Comparison of ENCODE assay signal across 10 mouse cellular contexts in the genomic region with DNA sequence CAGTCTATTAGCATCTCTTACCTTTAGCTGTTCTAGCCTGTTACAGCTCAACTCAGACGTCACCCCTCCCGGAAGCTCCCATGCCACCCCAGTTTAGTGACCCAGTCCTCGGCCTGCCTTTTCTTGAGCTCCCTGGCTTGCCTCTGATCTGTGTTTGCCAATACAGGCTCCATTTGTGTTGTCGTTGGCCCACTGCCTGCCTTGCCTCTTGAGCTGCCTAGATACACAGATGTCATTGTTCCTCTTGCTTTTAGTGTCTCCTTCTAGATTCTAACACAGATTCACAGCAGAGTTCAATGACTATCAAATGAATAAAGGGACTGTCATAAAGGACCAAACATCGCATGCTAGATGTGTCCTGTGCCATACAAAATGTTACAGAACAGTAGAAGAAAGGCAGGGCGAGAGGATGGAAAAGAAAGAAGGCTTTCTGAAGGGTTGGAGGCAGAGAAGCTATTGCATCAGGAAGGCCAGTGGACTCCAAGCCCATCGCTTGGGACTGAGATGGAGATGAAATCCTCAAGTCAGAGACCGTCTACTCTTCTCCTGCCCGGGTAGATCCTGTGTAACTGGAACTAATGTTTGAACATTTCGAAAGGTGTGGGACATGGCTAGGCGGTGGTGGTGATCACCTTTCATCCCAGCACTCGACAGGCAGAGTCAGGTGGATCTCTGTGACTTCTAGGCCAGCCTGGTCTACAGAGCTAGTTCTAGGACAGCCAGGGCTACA. TPM values are rescaled to one million over a fixed set of nuclear protein-coding genes. Genes with fewer than 3 reads are reported as not detected.
DNase-seq lines count a peak whose midpoint lies in the region; ATAC-seq and TF ChIP-seq lines count a peak whose summit lies in the region.
"Had no signal": no experiment of that assay in that cellular context is flagged by ENCODE, and none has a peak within 500 bp of the region (broad histone marks: within the 10 kb centered on the region; RNA-seq: fewer than 3 reads in every experiment).

No protein-coding gene starts in this region.

- no peak overlapping the region for H3K27ac ChIP-seq in gastrocnemius, adult 2 months
- H3K27ac ChIP-seq in midbrain, embryonic 14.5 days (replicated peaks; ENCODE audit: low read depth, low read length): no peak overlapping the region
- no peak overlapping the region for H3K27ac ChIP-seq in midbrain, embryonic 11.5 days (ENCODE audit: low read depth, low read length)
- H3K27ac ChIP-seq in liver, embryonic 12.5 days: no peak overlapping the region
- H3K27ac ChIP-seq: macrophage had no signal

- no peak overlapping the region for H3K4me3 ChIP-seq in gastrocnemius, adult 2 months
- no peak overlapping the region for H3K4me3 ChIP-seq in midbrain, embryonic 14.5 days (replicated peaks; ENCODE audit: low read depth, low read length)
- H3K4me3 ChIP-seq in midbrain, embryonic 11.5 days (ENCODE audit: low read depth, low read length): no peak overlapping the region
- no peak overlapping the region for H3K4me3 ChIP-seq in liver, embryonic 12.5 days

- H3K27me3 ChIP-seq in midbrain, embryonic 14.5 days (ENCODE audit: control insufficient read depth, insufficient read depth, low read length): no peaks in the 10 kb centered on the region
- H3K27me3 ChIP-seq in midbrain, embryonic 11.5 days (ENCODE audit: control insufficient read depth, insufficient read depth, low read length): no peaks in the 10 kb centered on the region
- peaks cover 13% of the 10 kb centered on the region for H3K27me3 ChIP-seq in liver, embryonic 12.5 days (replicated peaks)

- H3K36me3 ChIP-seq in midbrain, embryonic 14.5 days (ENCODE audit: control insufficient read depth, insufficient read depth, low read length): no peaks in the 10 kb centered on the region
- H3K36me3 ChIP-seq in midbrain, embryonic 11.5 days (ENCODE audit: control insufficient read depth, insufficient read depth, low read length): no peaks in the 10 kb centered on the region
- H3K36me3 ChIP-seq in liver, embryonic 12.5 days: no peaks in the 10 kb centered on the region

- no peak overlapping the region for H3K4me2 ChIP-seq in midbrain, embryonic 14.5 days (ENCODE audit: low read length)
- H3K4me2 ChIP-seq in midbrain, embryonic 11.5 days: no peak overlapping the region
- H3K4me2 ChIP-seq in liver, embryonic 12.5 days: no peak overlapping the region

- H3K4me1 ChIP-seq in midbrain, embryonic 14.5 days (ENCODE audit: control insufficient read depth, insufficient read depth, low read length): no peaks in the 10 kb centered on the region
- H3K4me1 ChIP-seq in midbrain, embryonic 11.5 days (ENCODE audit: control insufficient read depth, insufficient read depth, low read length): no peaks in the 10 kb centered on the region
- H3K4me1 ChIP-seq in liver, embryonic 12.5 days: no peaks in the 10 kb centered on the region

- intact Hi-C loops in gastrocnemius, adult 2 months (cut with DNase I): no loop called here

- H3K9ac ChIP-seq in midbrain, embryonic 14.5 days (replicated peaks; ENCODE audit: low read length): no peak overlapping the region
- no peak overlapping the region for H3K9ac ChIP-seq in midbrain, embryonic 11.5 days (ENCODE audit: low read length)
- H3K9ac ChIP-seq in liver, embryonic 12.5 days: no peak overlapping the region

- H3K9me3 ChIP-seq in midbrain, embryonic 14.5 days (ENCODE audit: control insufficient read depth, low read length): no peaks in the 10 kb centered on the region
- no peaks in the 10 kb centered on the region; the same call in 1 of the 2 replicates for H3K9me3 ChIP-seq in midbrain, embryonic 11.5 days (ENCODE audit: control insufficient read depth, low read length)
- H3K9me3 ChIP-seq in liver, embryonic 12.5 days (replicated peaks): no peaks in the 10 kb centered on the region

- TF ChIP-seq CTCF in gastrocnemius, adult 2 months (IDR thresholded peaks at IDR 0.05): no peak

- no peak for ATAC-seq in midbrain, embryonic 14.5 days (ENCODE audit: low FRiP score, low TSS enrichment)
- no peak for ATAC-seq in midbrain, embryonic 11.5 days (ENCODE audit: low FRiP score)
- no peak for ATAC-seq in liver, embryonic 12.5 days
- no peak for ATAC-seq in megakaryocyte progenitor cell, adult 5-6 weeks (replicated peaks; ENCODE audit: poor library complexity)

- peak; percentile 47 for DNase-seq in gastrocnemius, adult 2 months
- DNase-seq in gastrocnemius, postnatal 4 days (ENCODE audit: low spot score in 2 of 2): no peak
- DNase-seq in midbrain, embryonic 14.5 days: peak; percentile 40
- no peak for DNase-seq in midbrain, embryonic 11.5 days (ENCODE audit: low spot score, missing footprints)
- DNase-seq in cerebellum, postnatal 25 days: peak; percentile 31 to 53
- peak; percentile 57 to 64 for DNase-seq in layer of hippocampus, postnatal 10 days (ENCODE audit: low spot score in 2 of 2)

- 83% methylated on average over 12 of the region's 12 CpGs for WGBS in midbrain, embryonic 14.5 days
- 86% methylated on average over 12 of the region's 12 CpGs for WGBS in midbrain, embryonic 11.5 days
- 71% methylated on average over 12 of the region's 12 CpGs for WGBS in liver, embryonic 12.5 days (ENCODE audit: insufficient replicate concordance)

RNA-seq across cellular contexts. Expression of gene Cd2, which starts 13.5 kb away (rescaled TPM):
- total RNA-seq in gastrocnemius, adult 2 months (2021): not detected
- under 1 TPM in 1 of 2 experiments, not detected in 1; 0.47 TPM for total RNA-seq in gastrocnemius, postnatal 4 days (2021)
- polyA plus RNA-seq in midbrain, embryonic 14.5 days (2014; fragmentation: Nextera tagmentation; extraction: Ambion mirVana): not detected in 2 replicates
- polyA plus RNA-seq in midbrain, embryonic 11.5 days (2014; fragmentation: Nextera tagmentation; extraction: Ambion mirVana): 0.28 TPM in 1 of 2 replicates, not detected in the other
- total RNA-seq in layer of hippocampus, postnatal 10 days (2021): not detected
- not detected in 2 replicates for polyA plus RNA-seq in liver, embryonic 12.5 days (2016; fragmentation: Nextera tagmentation; extraction: Ambion mirVana)
- not detected in 2 replicates for total RNA-seq in megakaryocyte progenitor cell, adult 5-6 weeks (2015)
- not detected in 2 replicates for total RNA-seq in megakaryocyte progenitor cell, adult 5-6 weeks (2017)
- total RNA-seq: left cerebral cortex, adult 18-20 months had no signal

Comparison
In these comparisons a context has a peak if more than half of its experiments do, and no peak if none do; other contexts are left out.
1. DNase-seq: peak in gastrocnemius, adult 2 months (single experiment), midbrain, embryonic 14.5 days (single experiment), cerebellum, postnatal 25 days (2 of 2) and layer of hippocampus, postnatal 10 days (2 of 2); none in gastrocnemius, postnatal 4 days (0 of 2) and midbrain, embryonic 11.5 days (single experiment).